Mouse (Mus musculus): ENCODE results near the gene Sppl3.

The Sppl3 gene

DNA sequence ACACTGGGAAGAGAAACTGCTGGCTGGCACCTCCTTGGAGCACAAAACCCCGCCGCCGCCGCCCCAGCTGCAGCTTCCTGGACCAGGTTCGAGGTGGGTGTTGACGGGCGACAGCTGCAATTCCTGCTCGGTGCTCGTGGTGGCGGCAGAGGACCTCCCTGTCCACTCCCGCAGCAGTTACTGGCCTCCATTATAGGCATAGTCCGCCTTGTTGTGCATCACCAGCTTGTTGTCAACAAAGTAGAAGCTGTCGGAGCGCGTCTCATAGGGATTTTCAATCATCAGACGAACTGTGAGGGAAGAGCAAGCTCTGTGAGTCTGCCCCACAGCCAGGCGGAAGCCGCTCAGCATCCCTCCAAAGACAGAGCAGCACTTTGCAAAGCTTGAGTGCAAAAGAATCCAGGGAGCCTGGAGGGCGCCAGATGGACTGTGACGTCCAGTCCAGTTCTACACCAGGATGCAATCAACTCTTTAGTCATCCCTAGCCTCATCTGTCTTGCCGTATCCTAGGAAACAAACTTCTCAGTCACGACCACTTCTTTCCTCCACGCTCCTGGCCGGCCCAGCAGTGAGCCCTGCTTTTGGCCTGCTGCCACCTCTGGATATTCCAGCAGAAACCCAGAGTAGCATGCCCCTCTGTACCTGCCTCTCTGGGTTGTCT lies 114.4 kb downstream of the Sppl3 start:
- DNase-seq (ENCODE audit: low spot score in 2 of 2) = peak; percentile 87 to 91

DNA sequence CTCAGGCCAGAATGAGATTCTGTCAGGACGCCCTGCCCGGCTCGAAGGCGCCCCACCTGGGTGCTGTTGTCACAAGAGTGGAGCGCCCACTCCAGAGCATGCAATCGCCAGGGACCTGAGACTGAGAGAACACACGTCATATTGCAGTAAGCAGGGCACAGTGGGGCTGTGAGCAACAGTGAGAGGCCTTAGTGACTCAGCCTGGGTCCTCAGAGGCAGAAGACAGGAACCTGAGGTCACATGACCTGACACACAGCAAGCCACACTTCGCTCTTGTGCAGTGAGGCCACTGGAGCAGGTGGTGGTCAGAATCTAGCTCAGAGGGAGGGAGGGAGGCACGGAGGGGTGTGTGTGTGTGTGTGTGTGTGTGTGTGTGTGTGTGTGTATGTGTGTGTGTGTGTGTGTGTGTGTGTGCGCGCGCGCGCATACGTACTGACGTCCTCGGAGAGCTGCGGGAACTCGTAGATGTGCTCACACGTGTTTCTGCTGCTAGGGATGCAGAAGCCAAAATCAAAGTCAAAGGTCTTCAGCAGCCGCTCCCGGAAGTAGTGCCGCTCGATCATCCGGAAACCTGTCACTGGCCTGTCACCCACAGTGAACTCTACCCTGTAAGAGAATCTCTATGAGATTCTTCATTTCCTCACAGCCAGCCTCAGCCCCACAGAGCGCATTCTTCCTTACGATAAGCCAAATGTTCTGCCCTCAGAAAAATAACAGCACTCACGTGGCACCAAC lies 115.8 kb downstream of the Sppl3 start:
- no peak for DNase-seq (ENCODE audit: low spot score in 2 of 2)

DNA sequence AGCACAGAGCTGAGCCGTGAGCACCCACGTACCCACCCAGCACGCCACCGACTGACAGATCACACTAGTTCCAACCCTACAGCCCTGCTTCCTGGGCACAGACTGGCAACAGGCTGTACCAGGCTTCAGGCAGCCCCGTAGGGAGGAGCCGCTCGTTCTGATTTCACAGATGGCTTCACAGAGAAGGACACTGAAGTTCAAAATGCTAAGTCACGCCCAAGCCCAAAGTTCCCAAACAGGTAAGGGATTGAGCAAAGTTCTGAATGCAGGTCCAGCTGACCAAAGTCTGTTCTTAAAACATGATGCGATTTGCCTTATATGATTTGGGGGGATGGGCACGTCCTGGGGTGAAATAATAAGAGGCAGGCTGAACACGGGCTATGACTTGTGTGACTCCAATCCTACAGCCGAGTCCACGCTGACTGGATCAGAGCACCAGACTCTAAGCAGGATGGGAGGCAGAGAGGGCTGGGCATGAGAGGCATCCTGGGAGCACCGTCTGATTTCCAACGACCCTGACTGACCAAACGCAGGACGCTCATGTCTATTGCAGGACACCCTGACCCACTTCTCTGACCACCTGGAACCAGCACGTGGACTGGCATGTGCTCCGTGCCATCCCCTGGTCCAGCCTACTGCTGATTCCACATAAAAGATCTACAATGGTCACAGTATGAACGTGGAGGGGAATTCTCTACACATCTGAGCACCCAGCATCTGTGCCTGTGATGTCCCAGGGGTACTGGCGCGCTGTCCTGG lies 116.7 kb downstream of the Sppl3 start:
- DNase-seq (ENCODE audit: low spot score in 2 of 2) = no peak

DNA sequence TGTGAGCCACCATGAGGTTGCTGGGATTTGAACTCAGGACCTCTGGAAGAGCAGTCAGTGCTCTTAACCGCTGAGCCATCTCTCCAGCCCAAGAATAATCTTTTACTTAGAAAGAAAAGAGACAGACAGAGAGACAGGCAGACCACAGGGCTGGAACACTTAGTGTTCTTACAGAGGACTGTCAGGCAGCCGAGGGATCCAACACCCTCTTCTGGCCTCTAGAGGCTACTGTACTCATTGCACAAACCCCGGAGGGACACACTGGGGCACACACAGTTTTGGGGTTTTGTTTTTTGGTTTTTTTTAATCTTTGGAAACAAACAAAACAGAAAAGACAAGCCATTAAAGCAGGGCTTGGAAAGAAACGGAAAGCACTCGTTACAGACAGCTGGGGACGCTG lies 118.4 kb downstream of the Sppl3 start:
- DNase-seq (ENCODE audit: low spot score in 2 of 2) = no peak

DNA sequence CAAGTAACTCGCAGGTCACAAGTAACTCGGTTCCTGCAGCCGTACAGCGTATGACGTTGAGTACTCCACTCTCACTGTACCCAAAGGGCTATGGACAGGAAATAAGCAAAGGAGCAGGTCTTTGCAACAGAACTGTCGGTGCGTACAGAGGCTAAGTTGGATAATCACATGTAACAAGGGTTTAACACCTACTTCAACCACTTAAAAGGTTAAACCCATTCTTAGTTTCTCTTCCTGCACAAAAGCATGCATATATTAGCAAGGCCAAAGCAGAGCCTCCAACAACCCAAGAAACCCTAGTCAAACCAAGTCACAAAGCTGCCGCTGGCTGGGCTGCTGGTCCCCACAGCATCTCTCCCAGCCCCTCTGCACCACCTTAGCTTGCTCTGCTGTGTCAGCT lies 121.5 kb downstream of the Sppl3 start:
- no peak for DNase-seq (ENCODE audit: low spot score in 2 of 2)

DNA sequence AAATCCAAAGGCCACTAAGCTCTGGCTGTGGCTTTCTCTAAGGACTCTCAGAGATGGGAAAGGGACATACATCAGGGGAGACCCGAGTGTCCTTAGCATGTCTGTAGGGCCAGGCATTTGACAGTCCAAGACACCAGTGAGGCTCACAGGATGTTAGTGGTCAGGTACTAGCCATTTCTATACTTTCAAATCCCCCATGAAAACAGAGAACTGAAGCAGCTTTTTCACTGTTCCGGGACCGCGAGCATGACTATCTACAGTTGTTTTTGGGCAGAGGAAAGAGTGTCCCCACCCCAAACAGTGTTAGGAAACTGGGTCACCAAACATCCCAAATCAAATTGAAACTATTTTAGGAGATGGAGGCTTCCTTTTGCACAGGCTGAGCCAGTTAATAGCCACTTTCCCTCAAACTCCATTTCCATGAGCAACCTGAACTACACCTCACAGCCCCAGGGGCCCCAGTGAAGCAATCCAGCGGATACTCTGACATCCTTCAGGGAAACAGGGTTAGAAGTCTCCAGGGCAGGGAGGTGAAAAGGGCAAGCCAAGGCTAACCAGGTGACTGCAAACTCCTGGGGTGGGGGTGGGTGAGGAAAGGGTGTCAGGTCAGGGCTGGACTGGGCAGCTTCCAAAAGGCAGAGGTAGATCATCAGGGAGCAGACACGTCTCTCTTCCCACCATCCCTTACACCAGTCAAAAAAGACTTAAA lies 122.6 kb downstream of the Sppl3 start:
- DNase-seq (ENCODE audit: low spot score in 2 of 2) = no peak

DNA sequence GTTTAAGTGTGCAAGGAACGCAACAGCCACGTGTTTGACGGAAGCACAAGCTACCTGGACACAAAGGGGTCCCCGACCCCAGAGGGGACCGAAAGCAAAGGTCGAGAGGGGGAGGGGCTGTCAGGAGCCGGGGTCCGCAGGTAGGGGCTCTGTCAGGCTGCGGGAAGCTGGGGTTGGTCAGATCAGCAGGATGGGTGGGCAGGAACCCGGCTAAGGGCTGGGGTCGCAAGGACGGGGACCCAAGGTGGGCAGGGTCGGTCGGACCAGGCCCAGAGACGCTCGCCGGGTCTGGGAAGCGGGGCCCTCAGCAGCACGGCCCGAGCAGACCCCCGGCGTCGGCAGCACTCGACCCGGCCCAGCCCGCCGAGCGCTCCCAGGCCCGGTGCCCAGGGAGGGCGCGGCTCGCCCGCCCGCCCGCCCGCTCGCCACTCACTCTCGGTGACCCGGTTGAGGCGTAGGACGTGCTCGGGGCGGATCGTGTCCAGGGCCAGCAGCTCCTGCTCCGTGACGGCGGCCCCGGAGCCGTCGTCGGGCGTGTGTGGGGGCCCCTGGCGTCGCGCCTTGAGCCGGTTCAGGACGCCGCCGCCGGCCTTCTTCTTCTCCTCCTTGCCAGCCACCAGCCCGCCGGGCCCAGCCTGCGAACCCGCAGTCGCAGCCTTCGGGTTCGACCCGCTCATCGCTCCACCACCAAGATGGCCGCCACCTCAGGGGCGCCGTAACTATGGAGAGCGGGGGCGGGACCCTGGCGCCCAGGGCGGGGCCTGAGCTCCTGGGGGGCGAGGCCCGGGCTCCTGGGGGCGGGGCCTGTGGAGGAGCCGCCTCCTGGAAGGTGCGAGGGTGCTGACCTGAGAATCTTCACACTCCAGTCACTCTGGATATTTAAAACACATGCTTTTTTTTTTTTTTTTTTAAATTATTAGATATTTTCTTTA lies 123.6 kb downstream of the Sppl3 start, which contains the start of gene Unc119b:
TSS of gene Unc119b (minus strand) at position 742 of the 932 bp plus-strand sequence.
- peak; percentile 84 to 85 for DNase-seq (ENCODE audit: low spot score in 2 of 2)

DNA sequence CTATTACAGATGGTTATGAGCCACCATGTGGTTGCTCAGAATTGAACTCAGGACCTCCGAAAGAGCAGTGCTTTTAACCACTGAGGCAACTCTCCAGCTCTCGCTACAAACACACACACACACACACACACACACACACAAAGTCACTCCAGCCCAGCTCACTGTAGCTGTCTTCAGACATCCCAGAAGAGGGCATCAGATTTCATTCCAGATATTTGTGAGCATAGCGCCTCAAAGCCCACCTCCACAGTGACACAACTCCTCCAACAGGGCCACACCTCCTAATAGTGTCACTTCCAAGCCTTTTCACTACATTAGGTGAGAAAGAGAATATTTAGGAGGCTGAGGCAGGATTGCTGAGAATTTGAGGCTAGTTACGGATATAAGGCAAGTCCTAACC lies 128.2 kb downstream of the Sppl3 start:
- no peak for DNase-seq (ENCODE audit: low spot score in 2 of 2)

DNA sequence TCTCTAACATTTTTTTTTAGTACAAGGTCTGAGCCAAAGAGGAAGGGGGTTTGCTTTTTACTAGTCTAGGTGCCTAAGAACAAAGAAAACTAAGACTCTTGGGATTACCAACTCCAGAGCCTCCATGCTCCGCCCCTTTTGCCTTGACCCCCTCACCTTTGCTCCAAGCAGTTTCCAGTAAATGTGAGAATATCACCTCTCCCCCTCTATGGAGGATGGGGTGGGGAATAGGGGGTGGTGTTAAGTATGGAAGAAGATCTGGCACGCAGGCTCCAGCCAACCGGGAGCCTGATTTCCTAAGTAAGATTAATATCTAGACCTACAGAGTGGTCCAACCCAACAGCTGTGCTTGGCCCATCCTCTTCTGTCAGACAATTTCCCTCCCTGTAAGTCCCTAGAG lies 129.8 kb downstream of the Sppl3 start:
- no peak for DNase-seq (ENCODE audit: low spot score in 2 of 2)

DNA sequence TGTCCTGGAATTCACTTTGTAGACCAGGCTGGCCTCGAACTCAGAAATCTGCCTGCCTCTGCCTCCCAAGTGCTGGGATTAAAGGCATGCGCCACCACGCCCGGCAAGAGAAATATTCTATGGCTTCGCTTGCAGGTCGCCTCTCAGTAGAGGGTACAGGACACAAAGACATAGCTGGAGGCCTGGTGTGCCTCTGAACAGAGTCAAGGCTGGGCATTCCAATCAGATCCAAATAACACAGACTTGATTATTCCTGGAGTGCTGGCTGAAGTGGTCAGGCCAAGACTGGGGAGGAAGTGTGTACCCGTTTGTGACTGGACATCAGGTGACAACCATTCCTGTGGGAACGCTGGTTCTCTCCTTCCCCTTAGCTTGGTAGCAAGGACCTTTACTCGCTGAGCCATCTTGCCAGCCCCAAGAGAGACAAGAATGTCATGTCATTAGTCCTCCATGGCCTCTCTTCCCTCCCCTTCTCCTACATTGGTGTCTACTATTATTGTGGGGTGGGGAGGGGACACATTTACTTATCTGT lies 131.3 kb downstream of the Sppl3 start:
- no peak for DNase-seq (ENCODE audit: low spot score in 2 of 2)

DNA sequence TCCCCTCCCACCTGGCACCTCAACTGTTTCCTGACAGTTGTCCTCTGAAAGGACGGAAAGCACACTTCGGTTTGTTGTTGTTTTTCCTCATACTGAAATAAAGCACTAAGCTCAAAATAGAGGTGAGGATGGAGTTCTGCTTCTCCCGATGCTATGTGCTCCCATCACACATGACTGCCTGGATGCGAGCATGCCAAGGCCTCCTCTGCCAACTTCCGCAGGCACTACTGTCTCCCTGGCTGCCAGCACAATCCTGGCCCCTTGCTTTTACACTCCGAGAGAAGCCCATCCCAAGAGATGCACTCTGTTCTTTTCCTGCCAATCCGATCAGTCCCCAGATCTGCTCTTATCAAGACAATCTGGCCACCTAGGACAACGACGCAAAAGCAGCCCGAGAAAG lies 132.6 kb downstream of the Sppl3 start:
- DNase-seq (ENCODE audit: low spot score in 2 of 2) = peak in 1 of 2 experiments; percentile 39

DNA sequence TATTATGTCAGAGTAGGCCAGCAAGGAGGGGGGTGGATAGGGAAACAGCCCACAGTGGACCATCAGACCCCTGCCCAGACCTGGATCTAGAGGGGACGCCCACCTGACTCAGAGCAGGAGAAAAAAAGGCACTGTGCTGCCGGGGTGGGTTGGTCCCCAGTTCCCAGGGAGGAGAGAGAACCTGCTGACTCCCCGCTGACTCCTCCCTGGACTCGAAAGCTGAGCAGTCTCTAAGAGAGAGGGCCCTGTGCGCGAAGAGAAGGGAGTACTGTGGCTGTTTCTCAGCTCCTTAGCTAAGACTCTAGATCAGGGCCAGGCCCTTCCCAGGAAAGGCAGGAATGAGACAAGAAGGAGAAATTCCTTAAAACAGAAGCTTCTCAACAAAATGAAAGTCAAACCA lies 133.5 kb downstream of the Sppl3 start:
- DNase-seq (ENCODE audit: low spot score in 2 of 2) = no peak

DNA sequence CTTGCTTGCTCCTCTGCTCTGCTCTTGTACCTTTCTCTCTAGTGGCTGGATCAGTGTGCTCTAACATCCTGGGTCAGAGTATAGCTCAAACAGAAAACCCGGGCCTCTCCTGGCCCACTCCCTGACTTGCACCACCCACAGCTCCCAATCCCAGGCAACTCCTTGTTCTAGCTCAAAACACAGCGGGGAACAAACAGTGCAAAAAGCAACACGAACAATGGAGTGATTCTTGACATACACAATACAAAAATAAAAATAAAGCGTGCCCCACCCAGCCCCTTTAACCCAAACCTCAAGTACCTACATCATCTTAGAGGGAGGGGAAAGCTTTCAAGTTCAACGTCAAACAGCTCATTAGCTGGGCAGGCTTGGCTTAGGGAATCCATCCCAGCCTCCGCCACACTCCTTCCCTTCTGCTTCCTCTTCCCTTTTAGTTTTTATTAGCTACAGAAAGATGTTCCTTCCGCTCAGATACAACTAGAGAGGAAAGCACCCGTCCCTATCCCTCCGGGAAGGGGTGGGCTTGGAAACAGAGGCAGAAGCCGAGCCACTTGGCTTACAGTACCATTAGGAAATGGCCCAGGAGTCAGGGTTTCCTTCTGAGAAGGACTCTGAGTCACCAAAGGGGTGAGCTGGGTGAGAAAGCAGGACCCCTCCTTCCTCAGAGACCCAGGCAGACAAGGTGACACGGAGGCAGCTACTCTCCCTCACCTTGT lies 134.5 kb downstream of the Sppl3 start:
- DNase-seq (ENCODE audit: low spot score in 2 of 2) = no peak

DNA sequence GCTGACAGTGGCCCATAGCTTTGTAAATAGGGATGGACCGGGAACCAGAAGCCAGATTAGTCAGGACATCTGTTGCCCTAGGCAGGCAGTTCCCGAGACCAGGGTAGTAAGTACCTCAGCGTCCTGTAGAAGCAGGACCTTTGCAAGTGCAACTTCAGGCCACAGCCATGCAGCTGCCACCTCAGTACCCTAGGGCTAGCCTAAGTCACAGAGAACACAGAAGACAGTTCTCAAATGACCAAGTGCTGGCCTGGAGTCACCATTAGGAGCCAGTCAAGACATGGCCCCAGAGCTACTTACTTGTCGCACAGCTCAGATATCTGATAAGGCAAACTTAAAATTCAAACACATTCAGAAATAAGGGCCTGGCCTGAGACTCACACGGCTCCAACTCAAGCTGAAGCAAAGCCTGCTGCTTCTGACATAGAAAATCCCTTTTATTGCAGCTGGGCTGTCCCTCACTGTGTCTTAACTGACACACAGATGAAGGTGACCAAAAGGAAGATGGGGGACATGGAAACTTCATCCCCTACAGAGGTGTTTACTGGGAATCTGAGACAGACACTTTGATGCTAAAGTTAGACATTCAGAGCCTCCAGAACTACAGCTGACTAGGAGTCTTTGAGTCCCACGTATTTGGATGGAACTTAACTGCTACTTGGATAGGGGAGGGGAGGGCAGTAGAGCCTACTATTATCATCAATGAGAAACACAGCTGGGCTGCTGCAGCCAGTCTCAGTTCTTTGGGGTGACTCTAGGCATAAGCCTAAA lies 135.2 kb downstream of the Sppl3 start:
- DNase-seq (ENCODE audit: low spot score in 2 of 2) = no peak

DNA sequence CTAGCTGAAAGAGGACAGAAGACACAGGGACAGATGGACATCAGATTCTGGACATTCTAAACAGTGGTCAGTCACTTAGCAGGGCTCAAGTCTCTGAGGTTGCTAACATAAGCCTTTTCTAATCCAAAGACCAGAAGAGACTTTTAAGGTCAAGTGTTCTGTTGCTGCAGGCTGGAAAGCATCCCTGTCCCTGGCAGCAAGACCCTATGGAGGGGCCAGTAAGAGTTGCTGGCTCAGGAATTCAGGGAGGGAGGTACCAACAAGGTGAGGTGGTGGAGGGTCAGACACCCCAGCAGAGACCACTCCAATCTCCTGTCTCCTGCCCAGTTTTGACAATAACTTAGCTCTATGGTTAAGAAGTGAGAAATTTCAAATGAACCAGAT lies 135.8 kb downstream of the Sppl3 start:
- DNase-seq (ENCODE audit: low spot score in 2 of 2) = no peak

DNA sequence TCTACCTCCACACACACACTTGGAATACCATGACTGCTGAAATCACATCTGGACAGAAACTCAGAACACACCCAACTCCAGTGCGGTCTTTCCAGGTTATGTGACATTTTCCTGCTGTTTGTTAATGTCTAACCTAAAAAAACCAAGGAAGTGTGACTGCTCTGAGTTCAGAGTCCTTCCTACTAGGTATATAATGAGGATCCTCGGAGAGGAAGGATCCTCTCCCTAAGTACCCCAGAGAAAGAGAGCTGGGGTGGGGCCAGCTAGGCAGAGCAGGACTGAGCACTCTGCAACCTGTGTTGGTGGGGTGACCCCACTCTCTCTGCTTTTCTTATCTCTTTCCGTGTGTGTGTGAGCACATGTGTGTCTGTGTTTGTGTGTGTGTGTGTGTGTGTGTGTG lies 136.5 kb downstream of the Sppl3 start:
- DNase-seq (ENCODE audit: low spot score in 2 of 2) = no peak

DNA sequence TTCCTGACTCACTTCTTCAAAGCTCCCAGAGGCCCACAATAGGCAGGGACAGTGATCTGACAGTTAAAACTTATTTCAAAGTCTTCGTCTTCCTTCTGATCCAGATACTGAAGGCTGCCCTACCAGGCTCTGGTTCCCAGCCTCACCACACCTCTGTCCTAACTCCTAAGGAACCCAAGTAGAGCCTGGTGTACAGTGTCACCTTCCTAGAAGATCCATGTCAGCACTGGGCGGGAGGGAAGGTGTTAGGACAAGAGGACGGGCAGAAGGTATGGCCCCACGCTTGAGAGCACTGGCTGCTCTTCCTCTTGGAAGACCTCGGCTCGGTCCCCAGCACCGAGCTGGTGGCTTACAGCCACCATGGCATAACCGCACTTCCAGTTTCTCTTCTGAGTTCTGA lies 137.4 kb downstream of the Sppl3 start:
- DNase-seq (ENCODE audit: low spot score in 2 of 2) = no peak

Measured in right cerebral cortex, adult 2 months (tissue).